Mouse (Mus musculus) heart, embryonic 11.5 days (tissue): Measurements from ENCODE around the gene Zc3h12b. TPM values are rescaled to one million over a fixed set of nuclear protein-coding genes. Genes with fewer than 3 reads are reported as not detected.
"Not testable (repeated sequence)": the region's sequence is repeated elsewhere in the genome, so short reads cannot be mapped to it uniquely, and the experiment has no call there.

Source experiments
- ATAC-seq: fragments of 200-750 bp; cut with Nextera tagmentation; replicated peaks from 2 replicates; pipeline ENCODE4 v1.8.0; 2017; ENCODE audit warnings: moderate library complexity; ENCODE audit not compliant: insufficient number of reproducible peaks, low FRiP score, low TSS enrichment
- H3K27ac ChIP-seq: fragments of 300-500 bp; sonication (generic); 2 replicates; pipeline ENCODE4 v1.5.1; 2014; ENCODE audit warnings: mild to moderate bottlenecking, low read depth, low read length
- H3K27me3 ChIP-seq: fragments of 300-500 bp; sonication (generic); 2 replicates; pipeline ENCODE4 v1.6.1; 2014; ENCODE audit warnings: mild to moderate bottlenecking, low read length, mixed read lengths; ENCODE audit not compliant: control insufficient read depth, insufficient read depth
- H3K36me3 ChIP-seq: fragments of 300-500 bp; sonication (generic); 2 replicates; pipeline ENCODE4 v1.6.1; 2014; ENCODE audit warnings: mild to moderate bottlenecking, low read length, moderate library complexity, mixed read lengths; ENCODE audit not compliant: control insufficient read depth, insufficient read depth
- H3K4me1 ChIP-seq: fragments of 300-500 bp; sonication (generic); 2 replicates; pipeline ENCODE4 v1.6.1; 2014; ENCODE audit warnings: low read length; ENCODE audit not compliant: control insufficient read depth, insufficient read depth
- H3K4me2 ChIP-seq: fragments of 300-500 bp; sonication (generic); 2 replicates; pipeline ENCODE4 v1.6.1; 2014; ENCODE audit warnings: mild to moderate bottlenecking, moderate library complexity
- H3K4me3 ChIP-seq: fragments of 300-500 bp; sonication (generic); 2 replicates; pipeline ENCODE4 v1.5.1; 2014; ENCODE audit warnings: low read depth, low read length
- H3K9ac ChIP-seq: fragments of 300-500 bp; sonication (generic); 2 replicates; pipeline ENCODE4 v1.6.1; 2014; ENCODE audit warnings: mild to moderate bottlenecking, low read depth, low read length, moderate library complexity
- H3K9me3 ChIP-seq: fragments of 300-500 bp; sonication (generic); replicated peaks from 2 replicates; pipeline ENCODE4 v1.6.1; 2016; ENCODE audit warnings: low read length; ENCODE audit not compliant: control insufficient read depth
- WGBS: fragments of 180-500 bp; shearing (Covaris S2); extraction: QIAGEN DNeasy Blood & Tissue Kit; methylation state at CpG from one replicate; pipeline ENCODE4 v1.1.7; 2014; ENCODE audit not compliant: insufficient replicate concordance; 5-methylcytosine and 5-hydroxymethylcytosine counted together
- polyA plus RNA-seq: library from polyadenylated mRNA; unstranded; fragments of >200 nt; fragmentation: Nextera tagmentation; extraction: Ambion mirVana; gene quantifications from 2 replicates; pipeline ENCODE4 v1.2.1, GENCODE M21; 2014

The Zc3h12b gene
- polyA plus RNA-seq, 1 experiment from 2014 or later, result 3.5 TPM

- Histone ChIP-seq H3K4me2 (no peak overlapping the region), H3K27ac (no peak overlapping the region), H3K27me3 (no peaks in the 10 kb centered on the region), H3K36me3 (no peaks in the 10 kb centered on the region), H3K4me3 (no peak overlapping the region), H3K4me1 (no peaks in the 10 kb centered on the region), H3K9me3 (no peaks in the 10 kb centered on the region), H3K9ac (no peak overlapping the region)
- WGBS, result 90% methylated on average over 2 of the region's 2 CpGs
- no peak for ATAC-seq
Measured at GRCm38 (mm10) chrX:95935481-95935880, 224.0 kb downstream of the Zc3h12b start.

GRCm38 (mm10) chrX:95945496-95945895 lies 234.0 kb downstream of the Zc3h12b start:
- Histone ChIP-seq H3K27me3 (no peaks in the 10 kb centered on the region), H3K9ac (no peak overlapping the region), H3K4me3 (no peak overlapping the region), H3K36me3 (no peaks in the 10 kb centered on the region), H3K4me1 (no peaks in the 10 kb centered on the region), H3K4me2 (no peak overlapping the region), H3K27ac (no peak overlapping the region), H3K9me3 (no peaks in the 10 kb centered on the region)
- 88% methylated on average over 2 of the region's 2 CpGs for WGBS
- ATAC-seq, result no peak

GRCm38 (mm10) chrX:95948135-95948534 lies 236.7 kb downstream of the Zc3h12b start:
- 78% methylated on average over 4 of the region's 4 CpGs for WGBS

GRCm38 (mm10) chrX:95950776-95951175 lies 239.3 kb downstream of the Zc3h12b start:
- no peaks in the 10 kb centered on the region for H3K36me3 ChIP-seq
- no peak overlapping the region for H3K9ac ChIP-seq
- no peak overlapping the region for H3K4me2 ChIP-seq
- H3K9me3 ChIP-seq, result no peaks in the 10 kb centered on the region
- H3K27me3 ChIP-seq, result no peaks in the 10 kb centered on the region
- no peak for ATAC-seq
- 54% methylated on average over 3 of the region's 3 CpGs for WGBS
- H3K4me1 ChIP-seq, result no peaks in the 10 kb centered on the region
- H3K4me3 ChIP-seq, result no peak overlapping the region
- H3K27ac ChIP-seq, result no peak overlapping the region

More at GRCm38 (mm10) chrX:95948135-95948534, 236.7 kb downstream of the Zc3h12b start:
- Histone ChIP-seq H3K27ac (no peak overlapping the region), H3K4me3 (no peak overlapping the region), H3K36me3 (no peaks in the 10 kb centered on the region), H3K9ac (no peak overlapping the region), H3K27me3 (no peaks in the 10 kb centered on the region), H3K9me3 (no peaks in the 10 kb centered on the region), H3K4me2 (no peak overlapping the region), H3K4me1 (no peaks in the 10 kb centered on the region)
- ATAC-seq, result no peak

GRCm38 (mm10) chrX:95956497-95957293 lies 245.2 kb downstream of the Zc3h12b start, which contains the start of gene Las1l:
Las1l (minus strand) TSS chrX:95956962.
- H3K36me3 ChIP-seq, result no peaks in the 10 kb centered on the region
- H3K27me3 ChIP-seq, result no peaks in the 10 kb centered on the region
- H3K27ac ChIP-seq, result peak within 1 kb of the TSS; percentile 15; the same call in 1 of the 2 replicates
- peak; percentile 99 for ATAC-seq
- no peaks in the 10 kb centered on the region for H3K9me3 ChIP-seq
- H3K9ac ChIP-seq, result peak within 1 kb of the TSS; percentile 72
- H3K4me3 ChIP-seq, result peak within 1 kb of the TSS; percentile 59
- no peaks in the 10 kb centered on the region for H3K4me1 ChIP-seq
- 20% methylated on average over 42 of the region's 42 CpGs for WGBS
- H3K4me2 ChIP-seq, result peak within 1 kb of the TSS; percentile 58

GRCm38 (mm10) chrX:95957461-95957860 lies 246.0 kb downstream of the Zc3h12b start:
- H3K27ac ChIP-seq, H3K27me3 ChIP-seq, H3K36me3 ChIP-seq, H3K9me3 ChIP-seq, ATAC-seq, H3K9ac ChIP-seq, H3K4me1 ChIP-seq: not testable (repeated sequence)
- peak overlapping the region; percentile 28 for H3K4me3 ChIP-seq
- peak overlapping the region; percentile 56 for H3K4me2 ChIP-seq
- 39% methylated on average over 11 of the region's 11 CpGs for WGBS

GRCm38 (mm10) chrX:95963366-95963765 lies 251.9 kb downstream of the Zc3h12b start:
- no peaks in the 10 kb centered on the region for H3K9me3 ChIP-seq
- H3K36me3 ChIP-seq, result no peaks in the 10 kb centered on the region
- H3K4me1 ChIP-seq, result no peaks in the 10 kb centered on the region
- H3K4me2 ChIP-seq, result no peak overlapping the region
- H3K9ac ChIP-seq, result no peak overlapping the region
- no peak overlapping the region for H3K4me3 ChIP-seq
- H3K27me3 ChIP-seq, result no peaks in the 10 kb centered on the region
- no peak for ATAC-seq
- WGBS, result 61% methylated on average over 2 of the region's 2 CpGs
- no peak overlapping the region for H3K27ac ChIP-seq

GRCm38 (mm10) chrX:95965036-95965435 lies 253.6 kb downstream of the Zc3h12b start:
- Histone ChIP-seq H3K27me3 (no peaks in the 10 kb centered on the region), H3K4me2 (no peak overlapping the region), H3K27ac (no peak overlapping the region), H3K36me3 (no peaks in the 10 kb centered on the region), H3K9me3 (no peaks in the 10 kb centered on the region), H3K9ac (no peak overlapping the region), H3K4me3 (no peak overlapping the region), H3K4me1 (no peaks in the 10 kb centered on the region)
- WGBS, result 71% methylated on average over 6 of the region's 6 CpGs
- no peak for ATAC-seq
